Mouse (Mus musculus) right cerebral cortex, postnatal 4 days (tissue): ENCODE measurements around the gene Syn1.
A peak's percentile ranks its signal among the peaks of the same experiment; 100 is the strongest.

Experiments
- DNase-seq: peaks from one replicate; pipeline ENCODE4 v3.0.0-alpha.2; 2022

Syn1 gene

GRCm38 (mm10) chrX:20862105-20863065 lies 58.4 kb downstream of the Syn1 start:
- no peak for DNase-seq

GRCm38 (mm10) chrX:20861453-20862104 lies 59.2 kb downstream of the Syn1 start:
- no peak for DNase-seq

- no peak for DNase-seq
Measured at GRCm38 (mm10) chrX:20853794-20854193, 67.0 kb downstream of the Syn1 start.

- peak; percentile 77 for DNase-seq
Measured at GRCm38 (mm10) chrX:20848256-20848984, 72.4 kb downstream of the Syn1 start.

- no peak for DNase-seq
Measured at GRCm38 (mm10) chrX:20847816-20848215, 73.0 kb downstream of the Syn1 start.

GRCm38 (mm10) chrX:20847232-20847631 lies 73.6 kb downstream of the Syn1 start:
- no peak for DNase-seq

- peak; percentile 40 for DNase-seq
Measured at GRCm38 (mm10) chrX:20828934-20829333, 91.9 kb downstream of the Syn1 start.

- DNase-seq: peak; percentile 9
Measured at GRCm38 (mm10) chrX:20819708-20820426, 100.9 kb downstream of the Syn1 start.

- peak; percentile 82 for DNase-seq
Measured at GRCm38 (mm10) chrX:20819204-20819628, 101.6 kb downstream of the Syn1 start.

- no peak for DNase-seq
Measured at GRCm38 (mm10) chrX:20816974-20817373, 103.8 kb downstream of the Syn1 start.
